Mouse (Mus musculus): ENCODE data around the gene C130074G19Rik. TPM values are rescaled to one million over a fixed set of nuclear protein-coding genes. Genes with fewer than 3 reads are reported as not detected.

C130074G19Rik gene
- polyA plus RNA-seq, 1 experiment = 0.01 TPM

- H3K4me3 ChIP-seq = no peak overlapping the region
- H3K36me3 ChIP-seq (ENCODE audit: control insufficient read depth, insufficient read depth) = no peaks in the 10 kb centered on the region
- H3K27me3 ChIP-seq (ENCODE audit: control insufficient read depth, insufficient read depth, insufficient read length) = no peaks in the 10 kb centered on the region
- TF ChIP-seq TCF3 (IDR thresholded peaks at IDR 0.05; ENCODE audit: insufficient read length, low read depth) (no peak), TCF12 (IDR thresholded peaks at IDR 0.05; ENCODE audit: insufficient read depth, poor library complexity, severe bottlenecking) (no peak), REST (IDR thresholded peaks at IDR 0.05; ENCODE audit: insufficient read depth, insufficient read length) (no peak), CEBPB (IDR thresholded peaks at IDR 0.05; ENCODE audit: insufficient read depth, poor library complexity, severe bottlenecking) (no peak), POLR2A (IDR thresholded peaks at IDR 0.05; ENCODE audit: insufficient read length, low read depth) (no peak), USF1 (IDR thresholded peaks at IDR 0.05; ENCODE audit: low read depth) (no peak), MYOG (IDR thresholded peaks at IDR 0.05; ENCODE audit: control insufficient read depth in 1 of 3, insufficient read depth in 1 of 3, insufficient read length in 2 of 3, low read depth in 2 of 3) (no peak), MAX (IDR thresholded peaks at IDR 0.05; ENCODE audit: low read depth) (no peak), SRF (IDR thresholded peaks at IDR 0.05; ENCODE audit: control insufficient read depth, insufficient read length, low read depth) (no peak)
- H3K4me2 ChIP-seq (ENCODE audit: low read depth) = no peak overlapping the region
- H3K79me2 ChIP-seq (ENCODE audit: control insufficient read depth, insufficient read depth) = no peaks in the 10 kb centered on the region
- H3ac ChIP-seq (ENCODE audit: control insufficient read depth, insufficient read length) = no peak overlapping the region
Observed at GRCm38 (mm10) chr1:184858253-184858652, 24.8 kb downstream of the C130074G19Rik start.

DNA sequence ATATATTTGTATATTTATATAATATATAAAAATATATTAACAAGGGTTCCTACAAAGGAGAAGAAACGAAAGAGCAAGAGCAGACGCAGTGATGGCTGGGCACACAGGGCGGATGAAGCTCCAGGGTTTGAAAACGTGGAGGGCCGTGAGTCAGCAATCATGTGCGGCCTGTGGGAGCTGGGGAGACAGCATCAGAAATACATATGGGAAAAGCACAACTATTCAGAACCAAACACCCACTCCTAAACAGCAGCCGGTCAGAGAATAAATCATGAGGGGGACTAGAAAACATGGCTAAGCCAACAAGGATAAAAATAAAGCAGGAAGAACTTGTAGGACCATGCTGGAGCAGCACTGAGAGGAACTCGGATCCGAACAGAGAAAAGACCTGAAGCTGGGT lies 25.8 kb downstream of the C130074G19Rik start:
- Histone ChIP-seq H3K4me2 (ENCODE audit: low read depth) (no peak overlapping the region), H3ac (ENCODE audit: control insufficient read depth, insufficient read length) (no peak overlapping the region), H3K4me3 (no peak overlapping the region), H3K27me3 (ENCODE audit: control insufficient read depth, insufficient read depth, insufficient read length) (no peaks in the 10 kb centered on the region), H3K36me3 (ENCODE audit: control insufficient read depth, insufficient read depth) (no peaks in the 10 kb centered on the region), H3K79me2 (ENCODE audit: control insufficient read depth, insufficient read depth) (no peaks in the 10 kb centered on the region)
- TF ChIP-seq MYOG (IDR thresholded peaks at IDR 0.05; ENCODE audit: control insufficient read depth in 1 of 3, insufficient read depth in 1 of 3, insufficient read length in 2 of 3, low read depth in 2 of 3) = no peak
- TF ChIP-seq POLR2A (IDR thresholded peaks at IDR 0.05; ENCODE audit: insufficient read length, low read depth) = no peak
- no peak for TF ChIP-seq POLR2AphosphoS2 (IDR thresholded peaks at IDR 0.05; ENCODE audit: insufficient read length, low read depth)
- TF ChIP-seq TCF3 (IDR thresholded peaks at IDR 0.05; ENCODE audit: insufficient read length, low read depth) = no peak
- TF ChIP-seq REST (IDR thresholded peaks at IDR 0.05; ENCODE audit: insufficient read depth, insufficient read length) = no peak
- no peak for TF ChIP-seq CEBPB (IDR thresholded peaks at IDR 0.05; ENCODE audit: insufficient read depth, poor library complexity, severe bottlenecking)

DNA sequence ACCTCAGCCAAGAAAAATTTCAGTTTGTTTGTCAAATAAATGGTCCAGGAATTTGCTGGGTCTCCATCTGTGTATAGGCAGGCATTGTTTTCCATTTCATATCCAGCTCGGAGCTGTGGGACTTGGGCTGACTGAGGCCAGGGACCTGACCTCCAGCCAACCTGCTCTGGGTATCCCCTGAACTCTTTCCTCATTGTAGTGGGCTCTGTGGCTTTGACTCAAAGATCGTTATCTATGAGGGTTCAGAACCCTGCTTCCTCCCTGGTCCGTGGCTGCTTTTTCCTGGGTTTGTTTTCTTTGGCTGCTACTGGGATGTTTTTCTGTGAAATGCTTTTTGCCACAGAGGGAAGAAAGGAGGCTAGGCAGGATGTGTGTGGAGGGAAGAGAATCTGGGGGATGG lies 29.1 kb downstream of the C130074G19Rik start:
- Histone ChIP-seq H3K4me3 (no peak overlapping the region), H3K4me2 (ENCODE audit: low read depth) (peak overlapping the region; percentile 36), H3ac (ENCODE audit: control insufficient read depth, insufficient read length) (no peak overlapping the region), H3K27me3 (ENCODE audit: control insufficient read depth, insufficient read depth, insufficient read length) (no peaks in the 10 kb centered on the region), H3K79me2 (ENCODE audit: control insufficient read depth, insufficient read depth) (no peaks in the 10 kb centered on the region), H3K36me3 (ENCODE audit: control insufficient read depth, insufficient read depth) (no peaks in the 10 kb centered on the region)
- TF ChIP-seq CEBPB (IDR thresholded peaks at IDR 0.05; ENCODE audit: insufficient read depth, poor library complexity, severe bottlenecking) = no peak
- no peak for TF ChIP-seq MYOD1 (IDR thresholded peaks at IDR 0.05; ENCODE audit: control insufficient read depth in 1 of 3, insufficient read length in 2 of 3, low read depth in 2 of 3)
- TF ChIP-seq SRF (IDR thresholded peaks at IDR 0.05; ENCODE audit: control insufficient read depth, insufficient read length, low read depth) = no peak
- no peak for TF ChIP-seq E2F4 (IDR thresholded peaks at IDR 0.05; ENCODE audit: insufficient read depth)
- TF ChIP-seq TCF3 (IDR thresholded peaks at IDR 0.05; ENCODE audit: insufficient read length, low read depth) = no peak
- no peak for TF ChIP-seq POLR2AphosphoS2 (IDR thresholded peaks at IDR 0.05; ENCODE audit: insufficient read length, low read depth)
- TF ChIP-seq TCF12 (IDR thresholded peaks at IDR 0.05; ENCODE audit: insufficient read depth, poor library complexity, severe bottlenecking) = no peak
- no peak for TF ChIP-seq MYOG (IDR thresholded peaks at IDR 0.05; ENCODE audit: control insufficient read depth in 1 of 3, insufficient read depth in 1 of 3, insufficient read length in 2 of 3, low read depth in 2 of 3)
- TF ChIP-seq MAX (IDR thresholded peaks at IDR 0.05; ENCODE audit: low read depth) = no peak
- no peak for TF ChIP-seq POLR2A (IDR thresholded peaks at IDR 0.05; ENCODE audit: insufficient read length, low read depth)
- TF ChIP-seq USF1 (IDR thresholded peaks at IDR 0.05; ENCODE audit: low read depth) = no peak
- TF ChIP-seq REST (IDR thresholded peaks at IDR 0.05; ENCODE audit: insufficient read depth, insufficient read length) = no peak

- H3K79me2 ChIP-seq (ENCODE audit: control insufficient read depth, insufficient read depth) = no peaks in the 10 kb centered on the region
- TF ChIP-seq MAX (IDR thresholded peaks at IDR 0.05; ENCODE audit: low read depth) = no peak
- no peak for TF ChIP-seq E2F4 (IDR thresholded peaks at IDR 0.05; ENCODE audit: insufficient read depth)
- no peak for TF ChIP-seq POLR2AphosphoS2 (IDR thresholded peaks at IDR 0.05; ENCODE audit: insufficient read length, low read depth)
- no peak for TF ChIP-seq TCF3 (IDR thresholded peaks at IDR 0.05; ENCODE audit: insufficient read length, low read depth)
- no peak for TF ChIP-seq POLR2A (IDR thresholded peaks at IDR 0.05; ENCODE audit: insufficient read length, low read depth)
- TF ChIP-seq MYOD1 (IDR thresholded peaks at IDR 0.05; ENCODE audit: control insufficient read depth in 1 of 3, insufficient read length in 2 of 3, low read depth in 2 of 3) = no peak
- no peak for TF ChIP-seq SRF (IDR thresholded peaks at IDR 0.05; ENCODE audit: control insufficient read depth, insufficient read length, low read depth)
- no peak for TF ChIP-seq MYOG (IDR thresholded peaks at IDR 0.05; ENCODE audit: control insufficient read depth in 1 of 3, insufficient read depth in 1 of 3, insufficient read length in 2 of 3, low read depth in 2 of 3)
- TF ChIP-seq REST (IDR thresholded peaks at IDR 0.05; ENCODE audit: insufficient read depth, insufficient read length) = no peak
- TF ChIP-seq USF1 (IDR thresholded peaks at IDR 0.05; ENCODE audit: low read depth) = no peak
- TF ChIP-seq CEBPB (IDR thresholded peaks at IDR 0.05; ENCODE audit: insufficient read depth, poor library complexity, severe bottlenecking) = no peak
- no peak for TF ChIP-seq TCF12 (IDR thresholded peaks at IDR 0.05; ENCODE audit: insufficient read depth, poor library complexity, severe bottlenecking)
- no peaks in the 10 kb centered on the region for H3K36me3 ChIP-seq (ENCODE audit: control insufficient read depth, insufficient read depth)
- H3K4me2 ChIP-seq (ENCODE audit: low read depth) = peak overlapping the region; percentile 36
- H3ac ChIP-seq (ENCODE audit: control insufficient read depth, insufficient read length) = no peak overlapping the region
- no peak overlapping the region for H3K4me3 ChIP-seq
- H3K27me3 ChIP-seq (ENCODE audit: control insufficient read depth, insufficient read depth, insufficient read length) = no peaks in the 10 kb centered on the region
Observed at GRCm38 (mm10) chr1:184853339-184853738, 29.7 kb downstream of the C130074G19Rik start.

All from myocyte (in vitro differentiated cells).